Mouse (Mus musculus) lung, adult 2 months (tissue): ENCODE results near the gene Spint2.

Experiments
- CTCF ChIP-seq: fragments of 200-500 bp; IDR thresholded peaks from 2 replicates; pipeline ENCODE4 v1.5.1; 2011; ENCODE audit warnings: mild to moderate bottlenecking, low read length, control low read depth; ENCODE audit not compliant: insufficient read depth
- POLR2A ChIP-seq: fragments of 200-500 bp; IDR thresholded peaks from 2 replicates; pipeline ENCODE4 v1.6.1; 2011; ENCODE audit warnings: low read depth, mild to moderate bottlenecking, control low read depth, low read length, borderline replicate concordance; ENCODE audit errors: extremely low read depth

- TF ChIP-seq POLR2A (no peak), CTCF (no peak)
Measured at GRCm38 (mm10) chr7:29304463-29305262, 23.0 kb upstream of the Spint2 start.
